Mouse (Mus musculus) left cerebral cortex, adult 18-20 months (tissue): Measurements from ENCODE around the gene Zfp148. TPM values are rescaled to one million over a fixed set of nuclear protein-coding genes. Genes with fewer than 3 reads are reported as not detected.

ENCODE experiments used
- DNase-seq, 2 experiments: peaks; one replicate each; pipeline ENCODE4 v3.0.0; 2021 to 2022; ENCODE audit warnings: low spot score in 2 of 2, mixed read lengths in 1 of 2
- total RNA-seq, 2 experiments: library from RNA; stranded (reverse); gene quantifications; 2 replicates each; pipeline ENCODE4 v1.2.3; 2021

Zfp148 gene
- total RNA-seq, 2 experiments from 2014 or later: 181 to 182 TPM

DNA sequence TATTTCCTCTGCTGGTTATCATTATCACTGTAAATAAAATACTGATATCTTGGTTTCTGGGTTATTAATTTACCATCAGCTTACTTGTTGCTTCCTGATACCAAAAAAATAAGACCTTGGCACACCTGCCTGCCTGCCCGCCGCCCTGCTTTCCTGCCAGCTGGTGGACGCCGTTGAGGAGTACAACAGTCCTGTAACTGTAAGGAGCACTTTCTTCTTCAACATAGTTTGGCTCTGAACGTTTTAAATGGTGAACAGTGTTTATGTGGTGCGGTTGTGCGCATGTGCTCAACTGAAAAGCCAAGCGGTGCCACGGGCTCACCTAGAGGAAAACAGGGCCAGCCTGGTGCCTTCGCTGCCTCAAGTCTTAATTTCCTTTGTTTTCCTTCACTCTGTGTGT, 142.9 kb downstream of the Zfp148 start:
- DNase-seq: no peak

- no peak for DNase-seq
These were observed 149.1 kb downstream of the Zfp148 start for GRCm38 (mm10) chr16:33529502-33530454.

GRCm38 (mm10) chr16:33531184-33531583, 150.5 kb downstream of the Zfp148 start:
- no peak for DNase-seq

DNA sequence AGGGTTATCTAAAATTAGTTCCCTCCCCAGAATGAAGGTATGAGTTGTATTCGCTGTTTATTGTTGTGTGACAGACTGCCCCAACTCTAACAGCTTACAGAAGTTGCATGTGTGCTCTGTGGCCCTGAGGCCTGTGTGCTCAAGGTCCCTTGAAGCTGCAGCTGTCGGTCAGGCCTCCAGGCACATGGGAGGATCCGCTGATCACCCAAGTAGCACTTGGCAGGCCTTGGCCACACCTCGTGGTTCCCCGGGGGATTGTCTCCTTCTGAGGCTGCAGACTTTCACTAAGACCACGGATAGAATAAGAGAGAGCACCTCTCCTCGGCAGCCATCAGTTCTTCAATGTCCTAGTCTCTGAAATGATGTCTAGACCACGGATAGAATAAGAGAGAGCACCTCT, 155.8 kb downstream of the Zfp148 start:
- no peak for DNase-seq

- DNase-seq: no peak
These were observed 157.0 kb downstream of the Zfp148 start for GRCm38 (mm10) chr16:33537499-33538225.

DNA sequence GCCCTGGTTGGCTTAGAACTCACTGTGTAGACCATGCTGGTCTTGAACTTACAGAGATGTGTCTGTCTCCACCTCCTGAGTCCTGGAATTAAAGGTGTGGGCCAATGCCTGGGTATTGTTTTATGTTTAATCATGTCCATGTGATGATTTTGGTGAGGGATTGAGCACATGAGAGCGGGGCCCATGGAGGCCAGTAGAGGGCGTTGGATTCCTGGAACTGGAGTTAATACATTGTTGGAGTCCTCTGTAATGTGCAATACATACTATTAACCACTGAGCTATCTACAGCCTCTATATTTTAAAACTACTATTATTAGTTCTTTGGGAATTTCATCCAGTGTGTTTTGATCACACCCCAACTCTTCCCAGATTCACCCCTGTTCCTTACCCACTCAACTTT, 163.7 kb downstream of the Zfp148 start:
- no peak for DNase-seq

- DNase-seq: no peak
These were observed 164.9 kb downstream of the Zfp148 start for GRCm38 (mm10) chr16:33545530-33545929.

DNA sequence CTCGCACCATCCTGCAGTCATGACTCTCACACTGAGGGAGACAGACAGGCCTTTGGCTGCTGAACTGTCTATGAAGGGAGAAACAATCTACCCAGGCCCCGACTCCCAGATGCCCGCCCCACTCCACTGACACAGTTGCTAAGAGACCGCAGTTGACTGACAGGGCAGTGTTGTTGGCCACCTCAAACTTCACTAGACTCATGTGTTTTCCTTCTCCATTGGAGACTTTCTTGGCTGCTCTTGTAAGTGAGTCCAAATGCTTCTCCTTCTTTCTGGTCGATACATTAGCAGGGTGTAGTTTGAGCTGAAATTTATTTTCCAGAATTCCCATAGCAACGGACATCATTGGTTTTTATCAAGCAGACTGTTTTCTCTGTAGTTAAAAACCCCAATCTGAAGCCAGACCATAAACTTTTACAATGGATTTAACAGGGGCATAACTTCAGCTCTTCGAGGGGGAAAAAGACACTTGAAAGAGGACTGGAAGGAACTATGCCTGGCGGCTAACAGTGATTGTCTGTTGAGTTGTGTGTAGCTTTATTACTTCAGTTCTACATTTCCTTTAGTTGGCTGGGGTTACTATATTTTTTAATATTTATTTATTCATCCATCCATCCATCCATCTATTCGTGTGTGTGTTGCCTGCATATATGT, 173.2 kb downstream of the Zfp148 start:
- no peak for DNase-seq

Other genes starting within 250 kb of the Zfp148 start
- 10 to 100 TPM; 17.5 to 18.0 TPM for gene Osbpl11, start 195.8 kb upstream of the Zfp148 start, total RNA-seq
- gene Snx4, start 129.4 kb upstream of the Zfp148 start, total RNA-seq: 10 to 100 TPM; 32.0 to 34.0 TPM
- 1 to 10 TPM in 1 of 2 experiments, under 1 TPM in 1; 0.98 to 1.1 TPM for gene Slc12a8, start 136.5 kb downstream of the Zfp148 start, total RNA-seq